Mouse (Mus musculus): Measurements from ENCODE around the gene Clspn.

Gene Clspn

GRCm38 (mm10) chr4:126563798-126564197, 7.1 kb downstream of the Clspn start:
- no peak for DNase-seq (ENCODE audit: low spot score)

GRCm38 (mm10) chr4:126567243-126567642, 10.5 kb downstream of the Clspn start:
- DNase-seq (ENCODE audit: low spot score) = no peak

- DNase-seq (ENCODE audit: low spot score) = no peak
Observed at GRCm38 (mm10) chr4:126569783-126570182, 13.0 kb downstream of the Clspn start.

GRCm38 (mm10) chr4:126576281-126576680, 19.5 kb downstream of the Clspn start:
- no peak for DNase-seq (ENCODE audit: low spot score)

GRCm38 (mm10) chr4:126577920-126578319, 21.2 kb downstream of the Clspn start:
- no peak for DNase-seq (ENCODE audit: low spot score)

- no peak for DNase-seq (ENCODE audit: low spot score)
Observed at GRCm38 (mm10) chr4:126579077-126579476, 22.3 kb downstream of the Clspn start.

DNA sequence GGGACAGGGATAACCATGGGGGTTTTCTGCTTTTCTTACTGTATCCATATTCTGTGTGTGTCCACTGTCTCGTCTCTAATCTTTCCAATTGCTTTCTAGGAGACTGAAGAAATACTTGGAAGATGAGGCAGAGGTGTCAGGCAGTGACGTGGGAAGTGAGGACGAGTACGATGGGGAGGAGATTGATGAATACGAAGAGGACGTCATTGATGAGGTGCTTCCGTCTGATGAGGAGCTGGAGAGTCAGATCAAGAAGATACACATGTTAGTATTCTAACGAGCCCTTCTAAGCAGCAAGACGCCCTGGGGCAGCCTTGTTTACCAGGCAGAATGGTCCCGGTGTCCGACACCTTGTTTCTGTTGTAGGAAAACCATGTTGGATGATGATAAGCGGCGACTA, 29.0 kb downstream of the Clspn start:
- no peak for DNase-seq (ENCODE audit: low spot score)

- no peak for DNase-seq (ENCODE audit: low spot score)
Observed at GRCm38 (mm10) chr4:126592039-126592438, 35.3 kb downstream of the Clspn start.

GRCm38 (mm10) chr4:126599971-126600754, 43.4 kb downstream of the Clspn start:
- peak; percentile 8 for DNase-seq (ENCODE audit: low spot score)

DNA sequence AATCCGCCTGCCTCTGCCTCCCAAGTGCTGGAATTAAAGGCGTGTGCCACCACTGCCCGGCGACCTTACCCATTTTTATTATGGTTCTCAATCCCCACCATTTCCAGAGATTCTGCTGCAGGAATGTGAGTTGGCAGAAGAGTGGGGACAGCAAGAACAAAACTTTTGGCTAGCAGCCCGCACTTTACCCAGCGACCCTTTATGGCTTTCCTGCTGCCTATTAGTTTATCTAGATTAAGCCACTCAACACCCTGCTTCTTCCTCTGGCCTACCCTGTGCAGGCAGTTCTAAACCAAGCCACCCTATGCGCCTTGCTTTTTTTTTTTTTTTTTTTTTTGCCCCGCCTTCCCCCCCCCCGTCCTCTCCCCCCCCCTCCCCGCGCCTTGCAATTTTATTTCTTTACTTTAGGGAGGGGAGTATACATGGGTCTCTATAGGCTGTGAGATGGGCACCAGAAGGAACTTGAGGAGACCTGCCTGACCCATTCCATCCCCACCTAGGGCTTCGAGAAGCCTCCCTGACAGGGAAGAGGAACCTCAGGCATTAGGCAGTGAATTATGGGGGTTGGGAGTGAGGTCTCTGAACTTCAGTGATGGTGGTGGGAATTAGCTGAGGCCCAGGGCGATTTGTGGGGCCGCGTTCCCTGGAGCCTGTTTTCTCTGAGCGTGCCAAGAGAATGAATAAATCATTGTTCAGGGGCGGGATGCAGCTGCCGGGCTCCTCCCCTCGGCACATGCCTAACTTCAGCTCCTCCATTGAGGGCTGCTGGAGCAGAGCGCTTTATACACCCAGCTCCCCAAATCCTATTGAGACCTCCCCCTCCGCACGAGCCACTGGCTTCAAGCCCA, 45.1 kb downstream of the Clspn start:
- no peak for DNase-seq (ENCODE audit: low spot score)

DNA sequence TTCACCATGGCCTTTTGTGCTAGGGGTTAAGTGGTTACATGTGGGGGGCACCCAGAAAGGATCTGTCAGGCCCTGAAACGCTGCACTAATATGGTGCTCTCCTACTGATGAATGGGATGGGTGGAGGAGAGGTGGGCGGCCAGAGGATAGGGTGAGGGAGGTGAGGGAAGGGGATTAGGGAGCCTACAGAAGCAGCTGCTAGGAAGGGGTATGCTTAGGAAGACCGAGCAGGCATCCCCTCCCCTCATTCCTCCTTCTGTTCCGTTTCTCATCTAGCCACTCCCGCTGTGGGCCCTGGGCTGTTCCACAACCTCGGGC, 45.7 kb downstream of the Clspn start:
- DNase-seq (ENCODE audit: low spot score) = no peak

DNA sequence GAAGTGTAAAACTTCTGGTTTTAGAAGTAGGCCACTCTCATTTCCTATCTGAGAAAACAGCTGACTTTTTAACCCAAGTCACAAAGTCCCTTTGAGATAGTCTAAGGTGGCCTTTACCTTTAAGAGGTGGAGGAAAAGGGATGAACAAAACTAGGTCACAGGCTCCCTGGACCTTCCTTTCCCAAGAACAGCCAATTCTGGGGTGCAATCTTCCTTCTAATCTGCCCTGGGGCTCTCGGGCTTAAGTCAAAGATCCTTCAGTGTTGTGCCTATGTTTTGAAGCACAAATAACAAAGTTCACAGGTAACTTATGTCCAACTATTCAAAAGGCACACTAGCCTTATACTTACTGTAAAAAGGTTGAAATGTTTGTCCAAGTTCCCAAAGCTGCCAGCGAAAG, 47.4 kb downstream of the Clspn start:
- no peak for DNase-seq (ENCODE audit: low spot score)

DNA sequence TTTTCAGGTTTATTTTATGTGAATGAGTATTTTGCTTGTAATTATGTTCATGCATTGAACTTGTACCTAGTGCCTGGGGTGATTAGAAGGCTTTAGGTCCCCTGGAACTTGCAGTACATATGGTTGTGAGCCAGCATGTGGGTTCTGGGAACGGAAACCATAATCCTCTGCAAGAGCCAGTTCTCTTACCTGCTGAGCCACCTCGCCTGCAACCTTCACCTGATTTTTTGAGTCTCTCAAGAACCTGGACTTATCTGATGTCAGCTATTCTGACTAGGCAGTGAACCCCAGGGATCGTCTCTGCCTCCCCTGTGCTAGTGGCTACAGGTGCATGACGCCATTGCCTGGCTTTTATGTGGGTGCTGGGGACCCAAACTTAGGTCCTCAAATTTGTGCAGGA, 49.0 kb downstream of the Clspn start:
- no peak for DNase-seq (ENCODE audit: low spot score)

GRCm38 (mm10) chr4:126609606-126610181, 53.0 kb downstream of the Clspn start, which contains the start of gene 5730409E04Rik:
Gene 5730409E04Rik, plus strand, starts transcription at chr4:126609818.
- DNase-seq (ENCODE audit: low spot score) = no peak

GRCm38 (mm10) chr4:126611991-126612390, 55.3 kb downstream of the Clspn start:
- no peak for DNase-seq (ENCODE audit: low spot score)

DNA sequence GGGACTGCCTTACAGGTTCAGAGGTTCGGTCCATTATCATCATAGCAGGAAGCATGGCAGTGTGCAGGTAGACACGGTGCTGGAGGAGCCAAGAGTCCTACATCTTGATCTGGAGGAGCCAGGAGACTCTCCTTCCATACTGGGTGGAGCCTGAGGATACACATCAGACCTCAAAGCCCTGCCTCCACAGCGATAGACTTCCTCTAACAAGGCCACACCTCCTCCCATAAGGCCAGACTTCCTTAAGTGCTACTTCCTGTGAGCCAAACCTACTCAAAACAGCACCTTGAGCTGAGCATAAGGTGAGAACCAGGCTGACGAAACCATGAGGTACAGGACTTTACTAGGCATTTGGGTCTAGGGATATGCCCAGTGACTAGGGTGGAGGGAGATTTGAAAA, 59.6 kb downstream of the Clspn start:
- DNase-seq (ENCODE audit: low spot score) = no peak

DNA sequence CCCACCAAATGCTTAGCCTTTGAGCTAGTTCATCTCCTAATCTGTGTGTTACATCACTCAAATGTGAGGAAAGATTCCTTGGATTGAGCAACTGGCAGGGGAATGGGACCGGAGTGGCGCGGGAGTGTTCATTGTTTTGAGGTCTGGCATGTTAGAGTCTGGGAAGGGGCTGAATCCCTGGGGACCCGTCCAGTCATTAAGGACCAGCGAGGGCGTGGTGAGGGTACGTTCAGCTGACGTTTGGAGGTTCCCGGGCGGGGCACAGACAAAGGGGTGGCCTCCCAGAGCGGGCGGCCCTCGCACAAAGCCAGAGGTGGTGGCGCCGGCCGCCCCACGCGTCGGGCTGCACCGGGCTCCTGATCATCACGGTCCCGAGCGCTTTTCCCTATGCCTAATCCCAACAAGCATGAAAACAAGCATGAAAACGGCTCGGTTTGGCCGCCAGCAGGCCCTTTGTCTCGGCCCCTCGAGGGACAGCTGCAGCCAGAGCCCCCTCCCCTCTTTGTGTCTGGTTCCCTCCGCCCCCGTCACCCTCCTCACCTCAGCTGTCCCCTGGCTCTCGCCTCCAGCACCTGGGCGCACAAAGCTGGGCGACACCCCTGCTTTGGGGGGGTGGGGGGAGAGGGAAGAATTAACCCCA, 63.1 kb downstream of the Clspn start:
- no peak for DNase-seq (ENCODE audit: low spot score)

DNA sequence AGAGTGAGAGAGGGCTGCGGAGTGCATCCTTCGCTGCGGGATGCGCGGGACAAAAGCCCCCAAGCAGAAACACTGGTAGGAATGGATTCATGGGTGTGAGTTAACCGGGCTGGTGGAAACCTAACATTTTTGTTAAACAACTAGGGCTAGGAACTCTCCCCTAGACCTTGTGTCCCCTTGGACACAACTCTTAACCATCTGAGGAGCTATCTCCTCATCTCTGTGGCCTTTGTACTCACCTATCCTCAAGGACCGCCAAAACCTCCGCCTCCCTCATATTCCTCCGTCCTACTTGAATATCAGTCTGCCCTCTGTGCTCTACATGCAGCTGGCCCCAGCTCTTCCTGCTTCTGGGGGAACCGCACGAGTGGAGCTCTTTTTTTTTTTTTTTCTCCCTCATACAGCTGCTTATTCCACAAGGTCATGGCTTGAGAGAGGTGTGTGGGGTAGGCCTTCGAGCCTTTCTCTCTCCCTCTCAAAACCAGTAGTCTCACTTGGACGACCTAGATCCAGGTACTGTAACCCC, 63.7 kb downstream of the Clspn start:
- no peak for DNase-seq (ENCODE audit: low spot score)

GRCm38 (mm10) chr4:126627021-126627681, 70.4 kb downstream of the Clspn start:
- DNase-seq (ENCODE audit: low spot score) = no peak

DNA sequence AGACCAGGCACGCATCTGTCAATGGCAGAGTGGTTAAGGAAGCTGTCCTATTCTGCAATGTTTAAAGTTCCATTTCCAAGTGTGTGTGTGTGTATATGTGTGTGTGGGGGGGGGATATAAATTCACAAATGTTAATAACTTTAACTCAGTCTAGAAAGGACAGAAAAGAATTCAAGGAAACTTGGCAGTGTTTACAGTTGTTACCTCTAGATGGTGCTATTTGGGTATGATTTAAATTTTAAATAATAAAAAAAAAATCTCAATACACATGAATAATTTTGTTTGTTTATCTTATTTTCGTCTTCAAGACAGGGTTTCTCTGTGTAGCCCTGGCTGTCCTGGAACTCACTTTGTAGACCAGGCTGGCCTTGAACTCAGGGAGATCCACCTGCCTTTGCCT, 75.2 kb downstream of the Clspn start:
- no peak for DNase-seq (ENCODE audit: low spot score)

GRCm38 (mm10) chr4:126632668-126633067, 75.9 kb downstream of the Clspn start:
- DNase-seq (ENCODE audit: low spot score) = no peak

DNA sequence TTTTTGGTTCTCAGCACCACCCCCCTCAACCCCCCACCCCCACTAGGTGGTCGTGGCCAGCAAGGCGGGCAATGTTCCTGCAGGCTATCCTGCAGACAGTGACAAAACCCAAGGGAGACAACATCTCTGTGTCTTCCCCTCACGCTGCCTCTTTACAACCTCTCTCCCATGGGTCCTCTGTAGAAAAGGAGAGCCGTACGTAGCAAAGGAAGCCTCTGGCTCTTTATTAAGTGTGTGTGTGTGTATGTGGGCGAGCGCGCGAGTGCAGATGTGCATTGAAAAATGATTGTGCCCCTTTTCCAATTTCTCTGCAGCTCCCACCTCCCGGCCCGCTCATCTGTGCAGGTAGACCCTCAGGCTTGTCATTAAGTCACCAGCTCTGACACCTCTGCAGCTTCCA, 79.6 kb downstream of the Clspn start:
- DNase-seq (ENCODE audit: low spot score) = no peak

All from spleen, adult 12 weeks (tissue).